ENCODE assay signal across 9 mouse cellular contexts in genomic region chr2:164443051-164443437, GRCm38 (mm10). TPM values are rescaled to one million over a fixed set of nuclear protein-coding genes. Genes with fewer than 3 reads are reported as not detected.
DNase-seq lines count a peak whose midpoint lies in the region; ATAC-seq and TF ChIP-seq lines count a peak whose summit lies in the region.
"Had no signal": no experiment of that assay in that cellular context is flagged by ENCODE, and none has a peak within 500 bp of the region (broad histone marks: within the 10 kb centered on the region; RNA-seq: fewer than 3 reads in every experiment).

No protein-coding gene starts in this region.

- TF ChIP-seq POLR2A in cerebellum, adult 2 months (IDR thresholded peaks at IDR 0.05; ENCODE audit: borderline replicate concordance, insufficient read depth, low read length), result peak; percentile 35; the same call in 1 of the 2 replicates

- DNase-seq in cerebellum, adult 2 months, result peak; percentile 43 to 44
- no peak for DNase-seq in cerebellum, adult 8-10 months
- peak; percentile 87 to 89 for DNase-seq in heart, adult 9 months (ENCODE audit: low spot score in 2 of 2)
- DNase-seq in kidney, adult 9 months, result peak; percentile 94
- DNase-seq in liver, embryonic 11.5 days (ENCODE audit: low spot score), result peak; percentile 78
- DNase-seq in spleen, postnatal 14 days (ENCODE audit: low spot score in 2 of 2), result peak; percentile 62 to 73

- peak overlapping the region; percentile 78 for H3K9ac ChIP-seq in embryonic facial prominence, embryonic 12.5 days
- peak overlapping the region; percentile 64 for H3K9ac ChIP-seq in liver, embryonic 11.5 days (ENCODE audit: low read depth, low read length)

- peak overlapping the region; percentile 86 for H3K4me2 ChIP-seq in embryonic facial prominence, embryonic 12.5 days (replicated peaks)
- H3K4me2 ChIP-seq in liver, embryonic 11.5 days, result peak overlapping the region; percentile 65

- H3K4me3 ChIP-seq in cerebellum, adult 2 months (replicated peaks; ENCODE audit: insufficient read depth, low read depth, low read length), result peak overlapping the region; percentile 45
- H3K4me3 ChIP-seq in embryonic facial prominence, embryonic 12.5 days, result peak overlapping the region; percentile 62
- H3K4me3 ChIP-seq in liver, embryonic 11.5 days (ENCODE audit: low read depth, low read length), result peak overlapping the region; percentile 57

- under 1% methylated on average over 26 of the region's 26 CpGs for WGBS in cerebellum, adult 2 months
- WGBS in embryonic facial prominence, embryonic 12.5 days, result under 1% methylated on average over 26 of the region's 26 CpGs
- WGBS in liver, embryonic 11.5 days, result under 1% methylated on average over 26 of the region's 26 CpGs

- no peak for TF ChIP-seq CTCF in cerebellum, adult 2 months (IDR thresholded peaks at IDR 0.05; ENCODE audit: borderline replicate concordance, insufficient read depth, low read depth, low read length)

- no peaks in the 10 kb centered on the region for H3K36me3 ChIP-seq in embryonic facial prominence, embryonic 12.5 days
- no peaks in the 10 kb centered on the region for H3K36me3 ChIP-seq in liver, embryonic 11.5 days (ENCODE audit: control insufficient read depth, insufficient read depth, low read length)
- H3K36me3 ChIP-seq: G1E had no signal

- H3K27me3 ChIP-seq in cerebellum, adult 2 months (ENCODE audit: control insufficient read depth, insufficient read depth, low read length), result no peaks in the 10 kb centered on the region
- H3K27me3 ChIP-seq in embryonic facial prominence, embryonic 12.5 days, result peaks cover 5% of the 10 kb centered on the region; the same call in 1 of the 2 replicates
- peaks cover 34% of the 10 kb centered on the region for H3K27me3 ChIP-seq in liver, embryonic 11.5 days (replicated peaks; ENCODE audit: control insufficient read depth, insufficient read depth, low read length)

- no peaks in the 10 kb centered on the region for H3K9me3 ChIP-seq in embryonic facial prominence, embryonic 12.5 days
- no peaks in the 10 kb centered on the region for H3K9me3 ChIP-seq in liver, embryonic 11.5 days (ENCODE audit: control insufficient read depth, low read length)
- H3K9me3 ChIP-seq: G1E had no signal

- H3K4me1 ChIP-seq in cerebellum, adult 2 months (ENCODE audit: control insufficient read depth, insufficient read depth, low read length), result no peaks in the 10 kb centered on the region
- peaks cover 36% of the 10 kb centered on the region for H3K4me1 ChIP-seq in embryonic facial prominence, embryonic 12.5 days
- peaks cover 5% of the 10 kb centered on the region for H3K4me1 ChIP-seq in liver, embryonic 11.5 days (replicated peaks; ENCODE audit: control insufficient read depth, insufficient read depth, low read length)

- no peak overlapping the region for H3K27ac ChIP-seq in cerebellum, adult 2 months (ENCODE audit: insufficient read depth, low read length)
- H3K27ac ChIP-seq in embryonic facial prominence, embryonic 12.5 days, result peak overlapping the region; percentile 54
- H3K27ac ChIP-seq in liver, embryonic 11.5 days (ENCODE audit: low read depth, low read length), result peak overlapping the region; percentile 53; the same call in 1 of the 2 replicates

- peak; percentile 72 for ATAC-seq in embryonic facial prominence, embryonic 12.5 days (ENCODE audit: insufficient number of reproducible peaks, insufficient read depth, low FRiP score, low TSS enrichment)
- ATAC-seq in liver, embryonic 11.5 days (replicated peaks; ENCODE audit: low FRiP score), result peak; percentile 80
- ATAC-seq in monocyte, adult 5-6 weeks (replicated peaks; ENCODE audit: insufficient number of reproducible peaks, low FRiP score, low TSS enrichment, poor library complexity, severe bottlenecking), result 0 out of 2 replicates have a peak, but pooled peaks have one; percentile 32

RNA-seq across cellular contexts. Expression of gene Sdc4, which starts 0.6 kb away (rescaled TPM):
- polyA plus RNA-seq in cerebellum, adult 2 months (2012; rRNA removed), result 65.7 and 69.5 TPM in 2 replicates
- 42.6 and 44.4 TPM in 2 replicates for polyA plus RNA-seq in embryonic facial prominence, embryonic 12.5 days (2016; fragmentation: Nextera tagmentation; extraction: Ambion mirVana)
- polyA plus RNA-seq in liver, embryonic 11.5 days (2014; fragmentation: Nextera tagmentation; extraction: Ambion mirVana), result 38.9 and 39.2 TPM in 2 replicates
- 14.1 to 26.0 TPM (median 16.6 TPM) in 3 replicates for total RNA-seq in monocyte, adult 5-6 weeks (2017)
- polyA plus RNA-seq: G1E had no signal

RNA-seq across cellular contexts. Expression of gene Sys1, which starts 13.7 kb away (rescaled TPM):
- polyA plus RNA-seq in cerebellum, adult 2 months (2012; rRNA removed), result 73.7 and 75.4 TPM in 2 replicates
- polyA plus RNA-seq in embryonic facial prominence, embryonic 12.5 days (2016; fragmentation: Nextera tagmentation; extraction: Ambion mirVana), result 65.4 and 66.8 TPM in 2 replicates
- polyA plus RNA-seq in liver, embryonic 11.5 days (2014; fragmentation: Nextera tagmentation; extraction: Ambion mirVana), result 49.1 and 52.8 TPM in 2 replicates
- total RNA-seq in monocyte, adult 5-6 weeks (2017), result 17.0 to 30.1 TPM (median 24.9 TPM) in 3 replicates

RNA-seq across cellular contexts. Expression of gene Gm20458, which starts 17.7 kb away (rescaled TPM):
- 16.7 and 21.0 TPM in 2 replicates for polyA plus RNA-seq in cerebellum, adult 2 months (2012; rRNA removed)
- 6.1 and 6.5 TPM in 2 replicates for polyA plus RNA-seq in embryonic facial prominence, embryonic 12.5 days (2016; fragmentation: Nextera tagmentation; extraction: Ambion mirVana)
- 4.4 and 7.4 TPM in 2 replicates for polyA plus RNA-seq in liver, embryonic 11.5 days (2014; fragmentation: Nextera tagmentation; extraction: Ambion mirVana)
- 4.9 TPM in 1 of 3 replicates, not detected in the others for total RNA-seq in monocyte, adult 5-6 weeks (2017)

RNA-seq across cellular contexts. Expression of gene Trp53tg5, which starts 30.5 kb away (rescaled TPM):
- polyA plus RNA-seq in cerebellum, adult 2 months (2012; rRNA removed), result not detected in 2 replicates
- not detected in 2 replicates for polyA plus RNA-seq in embryonic facial prominence, embryonic 12.5 days (2016; fragmentation: Nextera tagmentation; extraction: Ambion mirVana)
- not detected in 2 replicates for polyA plus RNA-seq in liver, embryonic 11.5 days (2014; fragmentation: Nextera tagmentation; extraction: Ambion mirVana)
- total RNA-seq in monocyte, adult 5-6 weeks (2017), result 0.68 TPM in 1 of 3 replicates, not detected in the others
- total RNA-seq: G1E had no signal
- polyA plus RNA-seq: G1E had no signal

RNA-seq across cellular contexts. Expression of gene Matn4, which starts 38.1 kb away (rescaled TPM):
- polyA plus RNA-seq in cerebellum, adult 2 months (2012; rRNA removed), result 5.5 and 5.9 TPM in 2 replicates
- polyA plus RNA-seq in embryonic facial prominence, embryonic 12.5 days (2016; fragmentation: Nextera tagmentation; extraction: Ambion mirVana), result 36.2 and 43.9 TPM in 2 replicates
- polyA plus RNA-seq in liver, embryonic 11.5 days (2014; fragmentation: Nextera tagmentation; extraction: Ambion mirVana), result 0.14 and 0.32 TPM in 2 replicates
- not detected in 3 replicates for total RNA-seq in monocyte, adult 5-6 weeks (2017)
- polyA plus RNA-seq: G1E had no signal
